Comparison of ENCODE assay signal across 19 mouse cellular contexts in genomic region chr6:121145906-121146305, GRCm38 (mm10). TPM values are rescaled to one million over a fixed set of nuclear protein-coding genes. Genes with fewer than 3 reads are reported as not detected.
A peak's percentile ranks its signal among the peaks of the same experiment; 100 is the strongest.
DNase-seq lines count a peak whose midpoint lies in the region; ATAC-seq and TF ChIP-seq lines count a peak whose summit lies in the region.
"Had no signal": no experiment of that assay in that cellular context is flagged by ENCODE, and none has a peak within 500 bp of the region (broad histone marks: within the 10 kb centered on the region; RNA-seq: fewer than 3 reads in every experiment).

No protein-coding gene starts in this region.

- H3K79me2 ChIP-seq in myocyte (ENCODE audit: control insufficient read depth, insufficient read depth), result no peaks in the 10 kb centered on the region

- no peak overlapping the region for H3ac ChIP-seq in myocyte (ENCODE audit: control insufficient read depth, insufficient read length)

- 45% methylated on average over 8 of the region's 8 CpGs for WGBS in kidney, embryonic 15.5 days
- 28% methylated on average over 8 of the region's 8 CpGs for WGBS in midbrain, embryonic 15.5 days
- WGBS in midbrain, embryonic 16.5 days, result 27% methylated on average over 8 of the region's 8 CpGs

- no peak for DNase-seq in kidney, adult 8-10 months
- DNase-seq in embryo, embryonic 11 days, result peak; percentile 61
- no peak for DNase-seq in urinary bladder, postnatal 4 days (ENCODE audit: low spot score in 2 of 2)
- DNase-seq: cerebellum, adult 8-10 months; gastrocnemius, postnatal 14 days; kidney, adult 9 months; liver, embryonic 13.5 days; right cerebral cortex, postnatal 25 days; thymus, adult 2 months had no signal

- H3K4me1 ChIP-seq in kidney, embryonic 15.5 days, result peaks cover 42% of the 10 kb centered on the region
- 0 out of 2 replicates have a peak, but pooled peaks cover 4% of the 10 kb centered on the region for H3K4me1 ChIP-seq in midbrain, embryonic 15.5 days
- H3K4me1 ChIP-seq in midbrain, embryonic 16.5 days (ENCODE audit: control insufficient read depth, insufficient read depth, low read length), result peaks cover 2% of the 10 kb centered on the region; the same call in 1 of the 2 replicates

- no peaks in the 10 kb centered on the region for H3K36me3 ChIP-seq in kidney, embryonic 15.5 days
- H3K36me3 ChIP-seq in midbrain, embryonic 15.5 days (replicated peaks), result no peaks in the 10 kb centered on the region
- no peaks in the 10 kb centered on the region for H3K36me3 ChIP-seq in midbrain, embryonic 16.5 days (ENCODE audit: control insufficient read depth, insufficient read depth, low read length)
- H3K36me3 ChIP-seq in myocyte (ENCODE audit: control insufficient read depth, insufficient read depth), result no peaks in the 10 kb centered on the region
- H3K36me3 ChIP-seq: embryonic facial prominence, embryonic 15.5 days; forebrain, embryonic 12.5 days; limb, embryonic 12.5 days; liver, embryonic 13.5 days; lung, embryonic 15.5 days had no signal

- TF ChIP-seq POLR2A in myocyte (IDR thresholded peaks at IDR 0.05; ENCODE audit: insufficient read length, low read depth), result no peak

- ATAC-seq in kidney, embryonic 15.5 days (replicated peaks; ENCODE audit: low FRiP score), result no peak
- 0 out of 2 replicates have a peak, but pooled peaks have one; percentile 17 for ATAC-seq in midbrain, embryonic 15.5 days (replicated peaks)
- no peak for ATAC-seq in midbrain, embryonic 16.5 days
- ATAC-seq: inflammation-experienced regulatory T-cells, adult 6 months had no signal

- H3K27me3 ChIP-seq in kidney, embryonic 15.5 days, result no peaks in the 10 kb centered on the region
- no peaks in the 10 kb centered on the region; the same call in 1 of the 2 replicates for H3K27me3 ChIP-seq in midbrain, embryonic 15.5 days (replicated peaks)
- H3K27me3 ChIP-seq in midbrain, embryonic 16.5 days (ENCODE audit: control insufficient read depth, insufficient read depth, low read depth, low read length), result no peaks in the 10 kb centered on the region
- H3K27me3 ChIP-seq in myocyte (ENCODE audit: control insufficient read depth, insufficient read depth, insufficient read length), result no peaks in the 10 kb centered on the region
- H3K27me3 ChIP-seq: embryonic facial prominence, embryonic 15.5 days; forebrain, embryonic 12.5 days; limb, embryonic 12.5 days had no signal

- no peak overlapping the region for H3K9ac ChIP-seq in kidney, embryonic 15.5 days
- no peak overlapping the region for H3K9ac ChIP-seq in midbrain, embryonic 15.5 days
- H3K9ac ChIP-seq in midbrain, embryonic 16.5 days (ENCODE audit: low read depth, low read length), result no peak overlapping the region
- H3K9ac ChIP-seq: embryonic facial prominence, embryonic 15.5 days; forebrain, embryonic 12.5 days; limb, embryonic 12.5 days; liver, embryonic 13.5 days; lung, embryonic 15.5 days had no signal

- no peaks in the 10 kb centered on the region for H3K9me3 ChIP-seq in kidney, embryonic 15.5 days (replicated peaks)
- no peaks in the 10 kb centered on the region for H3K9me3 ChIP-seq in midbrain, embryonic 15.5 days
- H3K9me3 ChIP-seq in midbrain, embryonic 16.5 days (replicated peaks; ENCODE audit: control insufficient read depth, low read length, poor library complexity, severe bottlenecking), result no peaks in the 10 kb centered on the region
- H3K9me3 ChIP-seq: embryonic facial prominence, embryonic 15.5 days; forebrain, embryonic 12.5 days; limb, embryonic 12.5 days; liver, embryonic 13.5 days; lung, embryonic 15.5 days had no signal

- H3K27ac ChIP-seq in kidney, embryonic 15.5 days, result peak overlapping the region; percentile 64; the same call in 1 of the 2 replicates
- H3K27ac ChIP-seq in midbrain, embryonic 15.5 days, result no peak overlapping the region
- no peak overlapping the region for H3K27ac ChIP-seq in midbrain, embryonic 16.5 days (ENCODE audit: low read length)
- H3K27ac ChIP-seq: embryonic facial prominence, embryonic 15.5 days; forebrain, embryonic 12.5 days; limb, embryonic 12.5 days; liver, embryonic 13.5 days; macrophage had no signal

- no peak overlapping the region for H3K4me3 ChIP-seq in kidney, embryonic 15.5 days (replicated peaks)
- H3K4me3 ChIP-seq in midbrain, embryonic 15.5 days, result no peak overlapping the region
- H3K4me3 ChIP-seq in midbrain, embryonic 16.5 days (ENCODE audit: low read depth, low read length), result no peak overlapping the region
- no peak overlapping the region for H3K4me3 ChIP-seq in myocyte
- H3K4me3 ChIP-seq: embryonic facial prominence, embryonic 15.5 days; forebrain, embryonic 12.5 days; limb, embryonic 12.5 days; liver, embryonic 13.5 days; lung, embryonic 15.5 days had no signal

- H3K4me2 ChIP-seq in kidney, embryonic 15.5 days, result no peak overlapping the region
- no peak overlapping the region for H3K4me2 ChIP-seq in midbrain, embryonic 15.5 days
- no peak overlapping the region for H3K4me2 ChIP-seq in midbrain, embryonic 16.5 days (ENCODE audit: low read length)
- no peak overlapping the region for H3K4me2 ChIP-seq in myocyte (ENCODE audit: low read depth)
- H3K4me2 ChIP-seq: embryonic facial prominence, embryonic 15.5 days; forebrain, embryonic 12.5 days; limb, embryonic 12.5 days; liver, embryonic 13.5 days; lung, embryonic 15.5 days had no signal

TF ChIP-seq in myocyte, 11 proteins besides CTCF, POLR2A, EP300 and RAD21:
- TF ChIP-seq E2F4 (IDR thresholded peaks at IDR 0.05; ENCODE audit: insufficient read depth) (no peak), MYOG (IDR thresholded peaks at IDR 0.05; ENCODE audit: control insufficient read depth in 1 of 3, insufficient read depth in 1 of 3, insufficient read length in 2 of 3, low read depth in 2 of 3) (peak in 2 of 3 experiments; percentile 23 to 33), MYOD1 (IDR thresholded peaks at IDR 0.05; ENCODE audit: control insufficient read depth in 1 of 3, insufficient read length in 2 of 3, low read depth in 2 of 3) (peak in 1 of 3 experiments; percentile 28)

RNA-seq across cellular contexts. Expression of gene Mical3, which starts 15.1 kb away (rescaled TPM):
- 12.0 and 13.1 TPM in 2 replicates for polyA plus RNA-seq in kidney, embryonic 15.5 days (2015; fragmentation: Nextera tagmentation; extraction: Ambion mirVana)
- 43.1 and 50.0 TPM in 2 replicates for polyA plus RNA-seq in midbrain, embryonic 15.5 days (2015; fragmentation: Nextera tagmentation; extraction: Ambion mirVana)
- polyA plus RNA-seq in midbrain, embryonic 16.5 days (2015; fragmentation: Nextera tagmentation; extraction: Ambion mirVana), result 37.0 and 43.2 TPM in 2 replicates
- polyA plus RNA-seq in myocyte (2012; fragmentation: generic; extraction: Trizol), result 17.7 TPM

RNA-seq across cellular contexts. Expression of gene Pex26, which starts 37.6 kb away (rescaled TPM):
- 10.5 TPM in 2 replicates for polyA plus RNA-seq in kidney, embryonic 15.5 days (2015; fragmentation: Nextera tagmentation; extraction: Ambion mirVana)
- polyA plus RNA-seq in midbrain, embryonic 15.5 days (2015; fragmentation: Nextera tagmentation; extraction: Ambion mirVana), result 19.9 and 20.4 TPM in 2 replicates
- polyA plus RNA-seq in midbrain, embryonic 16.5 days (2015; fragmentation: Nextera tagmentation; extraction: Ambion mirVana), result 17.6 and 18.6 TPM in 2 replicates
- 2.0 TPM for polyA plus RNA-seq in myocyte (2012; fragmentation: generic; extraction: Trizol)
